Mouse (Mus musculus): ENCODE data around the gene Borcs7.

GRCm38 (mm10) chr19:46679720-46680383 lies 9.9 kb upstream of the Borcs7 start:
- TF ChIP-seq POLR2A (IDR thresholded peaks at IDR 0.05; ENCODE audit: insufficient read length, low read depth) = no peak
- no peak for TF ChIP-seq E2F4 (IDR thresholded peaks at IDR 0.05; ENCODE audit: insufficient read depth)
- TF ChIP-seq USF1 (IDR thresholded peaks at IDR 0.05; ENCODE audit: low read depth) = no peak
- TF ChIP-seq MYOG (IDR thresholded peaks at IDR 0.05; ENCODE audit: control insufficient read depth in 1 of 3, insufficient read depth in 1 of 3, insufficient read length in 2 of 3, low read depth in 2 of 3) = no peak
- TF ChIP-seq TCF3 (IDR thresholded peaks at IDR 0.05; ENCODE audit: insufficient read length, low read depth) = no peak
- TF ChIP-seq TCF12 (IDR thresholded peaks at IDR 0.05; ENCODE audit: insufficient read depth, poor library complexity, severe bottlenecking) = no peak
- no peak for TF ChIP-seq SRF (IDR thresholded peaks at IDR 0.05; ENCODE audit: control insufficient read depth, insufficient read length, low read depth)
- TF ChIP-seq POLR2AphosphoS2 (IDR thresholded peaks at IDR 0.05; ENCODE audit: insufficient read length, low read depth) = no peak
- no peak for TF ChIP-seq MYOD1 (IDR thresholded peaks at IDR 0.05; ENCODE audit: control insufficient read depth in 1 of 3, insufficient read length in 2 of 3, low read depth in 2 of 3)
- TF ChIP-seq MAX (IDR thresholded peaks at IDR 0.05; ENCODE audit: low read depth) = no peak

All from myocyte (in vitro differentiated cells).